Mouse (Mus musculus): ENCODE measurements around the gene Shroom3.

Shroom3 gene

DNA sequence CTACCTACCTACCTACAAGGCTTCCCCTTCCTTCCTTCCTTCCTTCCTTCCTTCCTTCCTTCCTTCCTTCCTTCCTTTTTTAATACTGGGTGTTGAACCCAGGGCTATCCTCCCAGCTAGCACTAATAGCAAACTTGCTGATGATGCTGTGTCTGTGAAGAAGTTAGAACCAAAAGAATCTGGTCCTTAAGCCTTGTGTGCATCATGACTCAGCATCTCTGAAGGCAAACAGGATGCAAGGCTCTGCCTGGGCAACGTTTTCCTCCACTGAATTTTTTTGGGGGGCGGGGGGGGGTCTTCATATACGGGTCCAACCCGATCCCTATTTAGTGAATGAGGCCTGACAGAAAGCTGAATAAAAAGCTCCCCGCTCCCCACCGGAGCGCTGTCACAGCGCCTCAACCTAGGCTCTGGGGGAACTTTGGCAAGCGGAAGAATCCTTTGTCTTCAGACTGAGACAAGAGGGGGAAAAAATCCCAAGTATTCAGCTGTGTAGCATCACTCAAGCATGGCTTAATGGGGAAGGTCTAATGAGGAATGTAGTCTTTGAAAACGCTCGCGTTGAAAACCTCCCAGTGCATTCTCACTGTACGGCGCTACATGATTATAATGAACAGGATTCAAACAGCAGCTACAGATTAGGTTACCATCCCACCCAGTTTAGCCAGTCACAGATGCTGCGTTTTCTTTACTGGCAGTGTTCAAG lies 15.0 kb downstream of the Shroom3 start:
- in situ Hi-C loops (cut with MboI, MseI) = no loop called here

DNA sequence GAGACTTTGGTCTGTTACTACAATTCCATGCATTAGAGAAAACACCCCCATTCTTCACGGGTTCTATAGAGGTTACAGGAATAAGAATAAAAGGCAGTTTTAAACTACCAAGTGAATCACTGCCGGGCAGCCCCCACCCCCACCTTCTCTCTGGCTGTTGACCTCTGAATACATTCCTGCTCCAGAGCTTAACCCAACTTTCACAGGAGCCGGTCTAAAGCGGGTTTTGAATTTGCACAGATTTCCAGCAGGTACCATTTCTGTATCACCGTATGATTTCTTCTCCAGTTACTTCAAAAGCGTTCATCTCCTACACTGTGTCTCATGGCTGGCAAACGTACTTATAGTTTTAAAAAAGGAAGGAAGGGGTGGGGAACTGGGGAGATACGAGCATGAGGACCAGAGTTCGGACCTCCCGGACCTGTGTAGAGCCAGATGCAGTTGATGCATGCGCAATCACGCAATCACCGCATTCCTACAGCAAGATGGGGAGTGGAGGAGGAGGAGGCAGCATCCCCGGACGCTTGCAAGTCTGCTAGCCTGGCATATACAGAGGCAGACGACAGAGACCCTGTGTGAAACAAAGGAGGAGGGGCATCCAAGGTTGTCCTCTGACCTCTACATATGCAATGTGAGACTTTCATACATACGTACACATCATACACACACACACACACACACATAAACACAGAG lies 15.7 kb downstream of the Shroom3 start:
- in situ Hi-C loops (cut with MboI, MseI) = no loop called here

DNA sequence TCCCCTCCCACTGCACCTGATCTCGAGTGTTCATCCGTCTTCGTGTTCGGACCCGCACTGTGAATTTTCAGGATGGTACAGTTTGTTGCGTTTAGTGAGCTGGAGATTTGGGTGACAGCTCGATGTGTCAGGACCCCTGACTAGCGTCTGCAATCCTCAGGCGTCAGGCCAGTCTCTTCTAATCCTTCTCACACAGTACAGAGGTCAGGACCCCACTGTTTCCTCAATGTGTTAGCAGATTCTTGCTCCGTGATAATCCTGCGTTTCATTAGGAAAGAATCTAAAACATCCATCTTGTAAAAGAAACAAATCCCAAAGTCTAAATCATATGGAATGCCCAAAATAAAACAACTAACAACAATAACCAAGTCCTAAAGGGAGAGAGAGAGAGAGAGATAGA lies 18.5 kb downstream of the Shroom3 start:
- in situ Hi-C loops (cut with MboI, MseI) = no loop called here

DNA sequence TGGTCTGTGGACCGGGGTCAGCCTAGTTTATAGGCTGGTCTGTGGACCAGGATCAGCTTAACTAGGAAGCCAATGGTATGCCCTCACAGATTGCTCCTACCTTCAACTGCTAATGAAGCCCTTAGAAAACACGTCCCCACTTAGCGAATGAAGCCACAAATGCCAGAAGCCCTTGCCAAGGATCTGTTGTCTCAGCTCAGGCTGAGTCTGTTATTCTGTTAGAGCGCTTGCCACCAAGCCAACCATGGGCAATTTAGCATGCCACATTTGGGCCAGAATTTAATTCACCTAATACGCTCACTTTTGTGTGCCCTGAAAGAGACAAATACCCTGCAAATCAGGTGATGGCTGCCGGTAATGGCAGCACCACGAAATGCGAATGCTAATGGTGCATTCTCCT lies 20.4 kb downstream of the Shroom3 start:
- in situ Hi-C loops (cut with MboI, MseI) = no loop called here

DNA sequence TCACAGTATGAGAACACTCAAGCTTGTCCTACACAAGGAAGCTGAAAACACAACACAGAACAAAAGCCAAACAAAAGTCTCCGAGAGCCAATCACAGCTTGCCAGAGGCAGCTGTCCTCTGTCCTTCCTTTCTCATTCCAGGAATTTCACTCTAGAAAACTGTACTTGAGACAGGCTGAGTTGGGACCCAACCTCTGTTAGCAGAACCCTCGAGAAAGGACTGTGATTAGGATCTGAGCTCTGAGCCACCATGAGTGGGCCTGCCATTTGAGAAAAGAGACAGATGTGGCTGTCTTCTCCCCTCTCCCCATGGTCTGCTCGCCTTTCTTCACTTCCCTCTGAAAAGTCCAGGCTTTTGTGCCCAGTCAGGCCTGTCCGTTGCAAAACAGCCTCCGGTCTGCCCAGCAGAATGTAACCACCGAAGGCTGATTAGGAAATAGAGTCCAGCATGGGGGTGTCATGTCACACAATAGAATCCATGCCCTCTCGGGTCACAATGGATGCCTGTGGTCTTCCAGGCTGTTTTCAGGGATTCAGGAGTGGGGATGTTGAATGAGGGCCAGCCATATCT lies 24.8 kb downstream of the Shroom3 start:
- in situ Hi-C loops (cut with MboI, MseI) = no loop called here

DNA sequence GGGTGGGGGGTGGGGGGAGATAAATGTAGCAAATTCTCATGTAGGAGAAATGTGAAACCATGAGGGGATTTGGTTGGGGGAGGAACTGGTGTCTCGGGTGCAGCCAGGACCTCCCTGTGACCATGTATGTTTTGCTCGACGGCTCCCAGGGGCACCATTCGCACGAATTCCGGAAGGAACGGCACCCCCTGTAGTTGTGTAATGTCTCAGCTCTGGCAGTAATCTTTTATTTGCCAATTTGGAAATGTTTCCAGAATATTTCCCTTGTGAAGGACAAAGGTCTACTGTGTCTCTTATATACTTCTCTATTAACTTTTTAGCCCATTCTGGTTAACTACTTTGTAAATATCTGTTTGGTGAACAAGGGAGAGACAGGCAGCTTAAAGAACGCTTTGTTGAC lies 27.5 kb downstream of the Shroom3 start:
- in situ Hi-C loops (cut with MboI, MseI) = no loop called here

DNA sequence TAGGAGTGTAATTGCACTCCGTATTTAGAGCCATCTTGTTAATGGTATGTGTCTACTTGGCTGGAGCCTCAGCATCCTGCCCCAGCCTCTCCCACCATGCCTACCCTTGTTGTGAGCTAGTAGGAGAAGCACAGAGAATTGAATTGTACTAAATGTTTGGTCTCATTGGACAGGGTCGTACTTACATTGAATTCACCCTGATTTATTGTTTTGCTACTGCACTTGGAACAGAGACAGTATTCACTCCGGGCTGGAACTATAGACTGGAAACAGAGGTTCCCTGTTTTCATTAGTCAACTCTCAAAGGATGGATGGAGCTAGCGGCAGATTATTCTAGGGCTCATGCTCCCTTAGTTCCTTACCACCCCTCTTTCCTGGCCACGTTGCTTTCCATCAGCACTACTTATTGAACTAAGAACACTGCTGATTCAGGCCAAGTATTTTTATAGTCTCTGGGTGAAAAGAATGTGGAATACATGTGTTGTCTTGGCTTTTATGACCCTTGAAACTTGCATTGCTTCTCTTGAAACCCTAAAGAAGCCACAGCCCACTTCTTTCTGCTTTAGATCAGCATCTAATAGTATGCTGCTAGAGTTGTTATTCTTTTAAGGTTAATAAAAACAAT lies 28.5 kb downstream of the Shroom3 start:
- in situ Hi-C loops (cut with MboI, MseI) = no loop called here

DNA sequence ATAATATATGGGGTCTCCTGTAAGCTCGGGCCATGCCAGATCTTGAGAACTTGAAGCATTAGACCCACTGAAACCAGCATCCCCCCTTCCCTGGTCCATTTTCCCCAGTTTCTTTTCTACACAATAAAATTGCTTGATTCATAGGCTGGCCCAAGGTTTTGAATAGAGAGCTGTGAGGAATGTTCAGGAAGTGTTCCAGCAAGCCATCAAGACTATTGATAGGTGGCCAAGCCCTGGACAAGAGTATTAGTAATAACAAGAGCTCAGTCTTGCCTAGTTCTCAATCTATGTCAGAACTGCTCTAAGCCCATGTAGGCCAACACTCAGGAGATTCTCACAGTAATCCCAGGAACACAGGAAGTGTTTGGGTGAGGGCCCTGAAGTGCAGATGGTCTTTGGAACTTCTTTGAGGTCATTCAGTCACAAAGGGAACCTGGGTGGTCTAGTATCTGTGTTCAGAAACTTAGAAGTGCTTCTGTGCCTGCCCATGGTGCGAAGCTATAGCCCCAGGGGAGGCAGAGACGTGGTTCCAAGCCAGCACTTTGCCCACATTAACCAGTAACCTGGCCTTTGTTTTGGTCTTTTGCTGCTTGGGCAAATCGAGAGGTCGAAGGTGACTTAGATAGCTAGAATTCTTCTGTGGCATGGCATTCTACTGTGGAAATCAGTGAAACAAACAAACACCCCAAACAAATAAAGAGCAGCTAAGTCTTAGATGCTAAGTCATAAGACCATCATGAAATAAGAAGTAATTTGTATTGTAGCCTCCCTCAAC lies 29.6 kb downstream of the Shroom3 start:
- in situ Hi-C loops (cut with MboI, MseI) = no loop called here

DNA sequence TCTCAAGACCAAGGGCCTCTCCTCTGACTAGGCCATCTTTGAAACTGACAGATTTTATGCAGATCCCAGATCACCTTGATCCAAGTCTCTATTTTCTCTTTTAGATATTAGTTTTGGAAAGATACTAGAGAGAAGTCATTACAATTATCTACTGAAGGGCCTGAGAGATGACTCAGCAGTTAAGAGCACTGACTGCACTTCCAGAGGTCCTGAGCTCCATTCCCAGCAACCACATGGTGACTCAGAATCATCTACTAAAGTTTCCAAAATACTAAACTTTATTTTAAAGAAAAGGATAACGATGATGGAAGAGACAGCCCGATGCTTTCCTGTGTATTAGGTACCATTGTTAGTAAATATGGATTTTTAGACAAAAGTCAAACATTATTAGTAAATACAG lies 31.7 kb downstream of the Shroom3 start:
- in situ Hi-C loops (cut with MboI, MseI) = no loop called here

DNA sequence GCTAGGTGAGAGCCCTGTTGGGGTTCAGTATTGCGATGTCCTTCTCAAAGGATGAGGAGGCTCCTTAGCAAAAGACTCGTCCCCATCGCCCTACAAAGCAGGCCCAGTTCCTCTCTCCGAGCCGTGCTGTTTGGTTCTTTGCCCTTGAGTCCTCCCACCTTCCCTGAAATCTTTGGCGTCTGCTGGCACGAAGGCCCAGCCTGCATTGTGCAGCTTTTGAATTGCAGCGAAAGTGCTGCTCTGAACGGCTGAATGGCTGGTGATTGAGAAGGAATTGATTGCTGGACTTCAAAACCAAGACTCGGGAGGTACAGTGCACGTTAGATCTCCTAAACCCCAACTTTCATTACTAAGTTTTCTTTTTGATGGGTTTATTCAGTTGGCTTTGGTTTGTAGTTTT lies 32.1 kb downstream of the Shroom3 start:
- in situ Hi-C loops (cut with MboI, MseI) = no loop called here

DNA sequence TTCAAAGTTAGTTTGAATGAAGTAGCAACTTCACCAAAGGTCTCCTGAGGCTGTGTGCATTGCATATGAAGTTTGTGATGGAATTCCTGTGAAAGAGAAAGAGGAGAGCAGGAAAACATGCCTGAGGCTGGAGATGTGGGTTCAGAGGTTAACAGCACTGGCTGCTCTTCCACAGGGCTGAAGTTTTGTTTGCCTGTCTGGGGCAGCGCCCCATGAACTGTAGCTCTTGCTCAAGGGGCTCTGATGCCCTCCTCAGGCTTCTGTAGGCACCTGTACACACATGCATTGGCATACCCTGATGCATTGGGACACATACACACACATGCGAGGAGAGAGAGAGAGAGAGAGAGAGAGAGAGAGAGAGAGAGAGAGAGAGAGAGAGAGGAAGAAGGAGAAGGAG lies 32.7 kb downstream of the Shroom3 start:
- in situ Hi-C loops (cut with MboI, MseI) = no loop called here

DNA sequence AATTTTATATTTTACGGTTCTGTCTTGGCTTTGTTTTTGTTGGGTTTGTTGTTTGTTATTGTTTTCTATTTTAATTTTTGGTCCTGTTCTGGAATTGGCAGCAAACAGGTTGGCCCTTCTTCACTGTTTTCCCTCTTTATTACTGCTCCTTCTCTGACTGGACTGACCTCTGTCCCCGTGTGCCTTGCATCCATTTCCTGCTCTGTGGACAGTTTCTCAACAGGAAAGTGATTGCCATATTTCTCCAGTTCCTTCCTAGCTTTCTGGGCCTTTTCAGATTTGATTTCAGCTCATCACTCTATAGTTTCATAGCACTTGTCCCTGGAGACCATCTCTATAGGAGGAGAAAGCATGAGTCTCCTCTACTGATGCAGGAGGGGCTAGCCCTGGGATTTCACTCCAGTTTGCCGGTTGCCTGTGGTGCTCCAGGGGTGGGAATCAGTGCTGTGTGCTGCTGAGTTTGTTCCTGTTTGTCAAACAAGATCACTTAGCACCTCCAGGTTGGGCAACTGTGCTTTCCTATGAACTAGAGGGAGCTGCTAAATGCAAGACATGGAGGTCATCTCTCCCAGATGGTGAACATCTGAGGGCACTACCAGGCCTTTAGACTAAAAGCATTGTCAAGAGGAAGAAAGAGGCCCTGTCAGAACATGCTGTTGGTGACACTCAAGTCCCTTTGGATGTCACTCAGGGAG lies 34.6 kb downstream of the Shroom3 start:
- in situ Hi-C loops (cut with MboI, MseI) = no loop called here

DNA sequence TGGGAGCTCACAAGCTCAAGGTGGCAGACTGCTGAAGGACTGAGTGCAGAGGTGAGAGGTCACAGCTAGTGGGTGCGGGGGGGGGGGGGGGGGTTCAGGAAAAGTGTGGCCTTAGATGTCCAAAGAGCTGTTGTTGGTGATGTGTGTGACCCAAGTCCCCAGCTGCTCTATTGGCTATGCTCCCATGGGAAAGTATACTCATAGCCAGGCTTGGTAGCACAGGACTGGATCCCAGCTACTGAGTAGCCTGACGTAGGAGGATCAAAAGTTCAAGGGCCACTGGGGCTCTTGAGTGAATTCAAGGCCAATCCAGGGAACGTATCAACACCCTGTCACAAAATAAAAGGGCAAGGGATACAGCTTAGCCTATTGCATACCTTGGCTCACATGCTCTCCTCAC lies 35.6 kb downstream of the Shroom3 start:
- in situ Hi-C loops (cut with MboI, MseI) = no loop called here

DNA sequence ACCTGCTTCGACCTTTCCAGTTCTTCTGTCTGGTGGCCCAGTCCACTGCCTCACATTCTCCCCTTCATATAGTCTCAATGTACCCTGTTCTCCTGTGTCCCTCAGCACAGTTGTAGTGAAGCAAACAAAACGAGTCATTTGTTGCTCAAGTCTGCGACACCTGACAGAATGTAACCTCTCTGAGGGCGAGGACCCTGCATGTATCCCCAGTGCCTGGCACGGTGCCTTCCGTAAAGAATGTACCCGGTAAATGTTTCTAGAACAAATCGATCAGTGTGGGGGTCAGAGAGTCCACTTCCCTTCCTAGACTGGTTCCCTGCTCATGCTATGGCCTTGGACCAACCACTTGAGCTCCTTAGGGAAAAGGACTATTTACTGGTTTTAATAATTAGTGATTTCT lies 38.4 kb downstream of the Shroom3 start:
- in situ Hi-C loops (cut with MboI, MseI) = no loop called here

DNA sequence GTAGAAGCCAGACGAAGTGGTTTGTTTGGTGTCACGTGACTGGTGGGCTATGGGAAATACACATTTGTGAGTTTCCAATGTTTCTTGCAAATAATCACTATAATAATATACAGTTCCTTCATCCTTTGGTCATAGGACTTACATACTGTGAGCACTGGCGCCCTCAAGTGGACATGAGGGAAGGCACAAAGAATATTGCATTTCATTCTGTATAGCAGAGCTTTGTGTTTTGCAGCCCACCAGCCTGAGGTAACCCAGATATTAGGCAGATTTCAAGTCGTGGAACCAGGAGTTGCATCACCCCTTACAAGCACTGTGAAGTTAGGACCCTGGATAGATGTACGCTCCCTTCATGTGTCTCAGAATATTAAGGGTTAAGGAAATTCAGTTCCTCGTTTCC lies 42.7 kb downstream of the Shroom3 start:
- in situ Hi-C loops (cut with MboI, MseI) = loop anchor here (25.0 kb wide), 1 partner anchor 586 kb away; no protein-coding TSS in a partner anchor

DNA sequence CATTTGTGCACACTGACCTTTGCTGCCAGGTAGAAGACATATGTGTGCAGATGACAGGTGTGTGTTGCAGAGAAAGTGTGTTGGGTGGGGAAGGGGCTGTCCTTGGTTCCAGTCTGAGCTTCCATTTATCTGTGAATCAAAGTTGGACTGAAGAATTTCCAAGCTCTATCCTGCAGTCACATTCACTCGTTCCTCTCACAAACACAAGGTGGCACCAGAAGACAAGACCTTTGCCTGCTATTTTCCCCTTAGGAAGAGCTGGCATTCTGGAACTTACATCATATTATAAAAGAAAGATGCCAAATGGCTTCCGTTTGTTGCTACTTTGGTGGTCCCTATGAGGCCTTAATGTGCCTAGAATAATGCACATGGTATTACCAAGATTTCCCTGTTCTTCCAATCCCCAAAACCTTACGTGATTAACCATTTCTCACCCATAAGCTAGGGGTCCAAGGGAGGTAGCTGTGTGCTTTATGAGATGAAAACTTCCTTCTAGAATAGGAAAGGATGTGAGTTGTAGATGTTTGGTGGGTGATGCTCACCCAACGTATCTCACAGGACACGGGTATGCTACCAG lies 45.1 kb downstream of the Shroom3 start:
- in situ Hi-C loops (cut with MboI, MseI) = loop anchor here (25.0 kb wide), 1 partner anchor 584 kb away; no protein-coding TSS in a partner anchor

DNA sequence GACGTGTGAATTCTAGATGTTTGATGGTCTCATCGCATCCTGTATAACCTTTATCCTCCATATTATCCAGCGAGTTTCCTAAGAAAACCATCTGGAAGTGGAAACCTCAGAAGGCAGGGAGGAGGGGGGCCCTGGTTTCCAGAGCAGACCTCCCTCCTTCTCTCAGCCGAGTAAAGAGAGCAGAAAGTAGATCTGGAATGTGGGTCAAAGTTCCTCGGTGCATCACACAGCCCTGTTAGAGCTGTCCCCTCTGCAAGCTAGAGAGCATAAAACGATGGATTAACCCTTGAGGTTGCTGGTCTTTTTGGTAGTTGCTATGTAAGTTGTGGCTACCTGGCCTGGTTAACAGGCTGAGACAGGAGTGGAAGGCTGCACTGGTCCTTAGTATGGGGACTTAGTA lies 46.0 kb downstream of the Shroom3 start:
- in situ Hi-C loops (cut with MboI, MseI) = loop anchor here (25.0 kb wide), 1 partner anchor 583 kb away; no protein-coding TSS in a partner anchor

DNA sequence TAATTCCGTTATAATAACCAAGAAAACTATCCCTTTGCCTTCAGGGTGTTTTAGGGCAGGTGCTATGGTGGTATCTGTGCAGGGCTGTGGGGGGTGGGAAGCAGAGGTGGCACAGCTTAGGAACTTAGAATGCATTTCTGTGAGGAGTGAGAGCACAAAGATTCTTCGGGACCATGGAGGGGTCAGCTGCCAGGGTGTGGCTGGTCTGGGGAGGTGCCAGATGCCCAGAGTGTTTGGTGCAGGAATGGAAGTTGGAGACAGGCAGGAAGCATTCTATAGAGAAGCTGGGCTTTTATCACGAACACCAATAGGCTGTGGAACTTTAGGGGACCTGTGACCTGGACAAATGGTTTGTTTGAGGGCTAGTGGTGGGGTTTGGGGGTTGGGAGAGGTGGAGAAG lies 58.6 kb downstream of the Shroom3 start:
- in situ Hi-C loops (cut with MboI, MseI) = loop anchor here (25.0 kb wide), 1 partner anchor 570 kb away; no protein-coding TSS in a partner anchor

DNA sequence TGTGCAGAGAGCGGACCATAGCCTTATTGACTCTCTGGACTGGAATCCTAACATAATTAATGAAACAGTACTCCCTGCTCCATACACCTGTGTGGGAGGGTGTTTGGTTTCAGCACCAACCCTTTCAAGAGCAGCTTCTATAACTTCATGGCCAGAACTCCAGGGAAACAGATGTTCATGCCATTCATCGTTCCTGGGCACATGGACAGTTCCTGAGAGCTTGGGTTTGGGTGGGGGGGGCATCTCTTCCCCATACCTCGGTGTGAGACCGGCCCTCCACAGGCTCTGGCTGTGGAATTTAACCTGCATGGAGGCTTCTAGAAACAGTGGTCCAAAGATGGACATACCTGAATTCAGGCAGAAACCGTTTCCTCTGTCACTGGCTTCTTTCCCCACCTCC lies 59.5 kb downstream of the Shroom3 start:
- in situ Hi-C loops (cut with MboI, MseI) = loop anchor here (25.0 kb wide), 1 partner anchor 570 kb away; no protein-coding TSS in a partner anchor

Measured in T-helper 1 cell (primary cell).